Mouse (Mus musculus): ENCODE data around the gene Cpm. TPM values are rescaled to one million over a fixed set of nuclear protein-coding genes. Genes with fewer than 3 reads are reported as not detected.

The Cpm gene
- total RNA-seq, 1 experiment from 2014 or later, result 4.2 TPM

GRCm38 (mm10) chr10:117688204-117689151 lies 59.2 kb downstream of the Cpm start:
- no peak; the same call in 1 of the 2 replicates for ATAC-seq (replicated peaks; ENCODE audit: insufficient number of reproducible peaks, low FRiP score, low TSS enrichment, poor library complexity, severe bottlenecking)

DNA sequence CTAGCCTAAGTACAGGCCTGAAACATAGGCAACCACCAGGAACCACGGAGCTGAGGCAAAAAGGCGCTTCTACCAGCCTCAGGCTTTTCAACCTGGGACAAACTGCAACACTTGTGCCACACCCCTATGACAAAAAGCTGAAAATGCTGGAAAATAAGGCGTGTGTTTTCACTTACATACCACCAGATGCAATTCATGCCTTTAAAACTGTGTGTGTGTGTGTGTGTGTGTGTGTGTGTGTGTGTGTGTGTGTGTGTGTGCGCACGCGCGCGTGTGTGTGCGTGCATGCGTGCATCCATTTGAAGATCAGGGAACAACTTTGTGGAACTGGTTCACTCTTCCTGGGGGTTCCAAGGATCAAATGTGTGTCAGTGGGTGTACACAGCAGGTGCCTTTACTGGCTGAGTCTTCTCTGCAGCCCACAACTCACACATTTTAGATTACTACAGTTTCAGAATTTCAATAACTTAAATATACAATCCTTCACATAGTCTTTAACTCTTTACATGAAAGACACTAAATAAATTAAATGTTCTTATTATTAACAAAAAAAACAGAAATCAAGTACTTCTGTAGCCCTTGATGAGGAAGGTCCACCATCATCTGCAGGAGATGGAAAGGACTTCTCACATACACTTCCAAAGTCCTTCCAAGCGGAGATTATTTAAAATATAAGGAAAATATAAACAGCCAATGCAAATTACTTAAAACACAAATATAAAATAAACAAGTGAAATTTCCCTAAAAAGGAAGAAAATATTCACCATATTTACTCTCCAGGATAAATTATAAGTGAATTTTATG lies 60.2 kb downstream of the Cpm start:
- no peak for ATAC-seq (replicated peaks; ENCODE audit: insufficient number of reproducible peaks, low FRiP score, low TSS enrichment, poor library complexity, severe bottlenecking)

GRCm38 (mm10) chr10:117690101-117690352 lies 60.7 kb downstream of the Cpm start:
- no peak for ATAC-seq (replicated peaks; ENCODE audit: insufficient number of reproducible peaks, low FRiP score, low TSS enrichment, poor library complexity, severe bottlenecking)

GRCm38 (mm10) chr10:117690770-117691296 lies 61.5 kb downstream of the Cpm start:
- no peak for ATAC-seq (replicated peaks; ENCODE audit: insufficient number of reproducible peaks, low FRiP score, low TSS enrichment, poor library complexity, severe bottlenecking)

DNA sequence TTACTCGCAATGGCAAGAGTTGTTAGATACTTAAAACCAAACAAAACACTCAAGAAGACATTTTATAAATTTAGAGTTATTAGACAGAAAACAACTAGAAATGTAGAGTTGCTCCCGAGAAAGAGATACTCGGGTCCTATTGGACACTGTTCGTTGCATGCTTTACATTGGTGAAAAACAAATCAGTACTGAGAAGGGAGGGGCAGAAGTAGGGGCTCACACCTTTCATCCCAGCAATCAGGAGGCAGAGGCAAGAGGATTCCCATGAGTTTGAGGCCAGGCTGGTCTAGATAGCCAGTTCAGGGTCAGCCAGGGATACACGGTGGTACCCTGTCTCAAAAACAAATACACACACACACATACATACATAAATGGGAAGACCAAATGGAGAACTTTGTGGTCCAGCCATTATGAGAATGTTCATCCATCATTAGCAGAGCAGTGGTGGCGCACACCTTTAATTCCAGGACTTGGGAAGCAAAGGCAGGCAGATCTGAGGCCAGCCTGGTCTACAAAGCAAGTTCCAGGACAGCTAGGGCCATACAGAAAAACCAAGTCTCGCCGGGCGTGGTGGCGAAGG lies 62.2 kb downstream of the Cpm start:
- no peak for ATAC-seq (replicated peaks; ENCODE audit: insufficient number of reproducible peaks, low FRiP score, low TSS enrichment, poor library complexity, severe bottlenecking)

DNA sequence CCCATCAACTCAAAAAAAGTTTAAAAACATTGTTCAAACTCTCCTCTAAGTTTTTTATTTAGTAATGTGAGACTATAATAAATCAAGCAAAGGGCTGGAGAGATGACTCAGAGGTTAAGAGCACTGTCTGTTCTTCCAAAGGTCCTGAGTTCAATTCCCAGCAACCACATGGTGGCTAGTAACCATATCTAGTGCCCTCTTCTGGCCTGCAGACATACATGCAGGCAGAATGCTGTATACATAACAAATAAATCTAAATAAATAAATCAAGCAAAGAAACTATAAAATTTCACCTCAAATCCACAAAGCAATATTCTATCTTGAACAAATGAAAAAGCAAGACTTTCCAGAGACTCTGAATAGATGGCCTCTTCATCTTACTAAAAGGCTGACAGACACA lies 62.9 kb downstream of the Cpm start:
- no peak for ATAC-seq (replicated peaks; ENCODE audit: insufficient number of reproducible peaks, low FRiP score, low TSS enrichment, poor library complexity, severe bottlenecking)

- no peak for ATAC-seq (replicated peaks; ENCODE audit: insufficient number of reproducible peaks, low FRiP score, low TSS enrichment, poor library complexity, severe bottlenecking)
Observed at GRCm38 (mm10) chr10:117692953-117693352, 63.7 kb downstream of the Cpm start.

DNA sequence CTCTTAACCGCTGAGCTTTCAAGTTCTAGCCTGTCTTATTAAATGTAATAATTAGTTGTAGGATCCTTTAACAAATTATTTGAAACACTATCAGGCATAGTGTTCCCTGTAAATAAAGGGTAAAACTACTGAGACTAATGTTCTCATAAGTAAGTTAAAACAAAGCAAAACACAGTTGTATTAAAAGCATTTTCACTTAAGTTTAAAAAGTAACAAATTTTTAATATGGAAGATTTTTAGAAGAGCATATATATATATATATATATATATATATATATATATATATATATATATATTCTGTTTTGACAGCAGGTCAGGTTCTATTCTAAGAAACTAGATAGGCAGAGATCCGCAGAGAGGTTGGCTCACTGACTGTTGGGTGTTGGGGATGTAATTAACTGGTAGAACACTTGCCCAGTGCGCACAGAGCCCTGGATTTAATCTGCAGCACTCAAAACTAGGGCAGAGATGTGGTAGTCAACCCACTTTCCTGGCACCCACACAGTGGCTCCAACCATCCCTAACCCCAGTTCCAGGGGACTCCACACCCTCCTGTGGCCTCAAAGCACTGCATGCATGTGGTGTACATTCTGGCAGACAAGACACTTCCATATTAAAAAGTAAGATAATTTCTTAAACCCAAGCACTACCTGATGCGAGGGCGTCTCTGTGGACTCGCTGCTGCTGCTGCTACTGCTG lies 65.1 kb downstream of the Cpm start:
- no peak for ATAC-seq (replicated peaks; ENCODE audit: insufficient number of reproducible peaks, low FRiP score, low TSS enrichment, poor library complexity, severe bottlenecking)

- ATAC-seq (replicated peaks; ENCODE audit: insufficient number of reproducible peaks, low FRiP score, low TSS enrichment, poor library complexity, severe bottlenecking), result no peak
Observed at GRCm38 (mm10) chr10:117695027-117695426, 65.7 kb downstream of the Cpm start.

DNA sequence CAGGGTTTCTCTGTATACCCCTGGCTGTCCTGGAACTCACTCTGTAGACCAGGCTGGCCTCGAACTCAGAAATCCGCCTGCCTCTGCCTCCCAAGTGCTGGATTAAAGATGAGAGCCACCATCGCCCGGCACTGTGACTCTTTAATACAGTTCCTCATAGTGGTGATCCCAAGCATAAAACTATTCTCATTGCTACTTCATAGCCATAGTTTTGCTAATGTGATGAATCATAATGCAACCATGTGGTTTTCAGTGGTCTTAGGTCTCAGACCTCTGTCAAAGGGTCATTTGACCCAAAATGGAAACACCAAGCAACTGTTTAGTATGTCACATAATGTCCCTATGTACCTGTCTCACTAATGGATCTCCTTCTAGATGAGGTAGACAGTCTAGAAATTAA lies 66.3 kb downstream of the Cpm start:
- no peak for ATAC-seq (replicated peaks; ENCODE audit: insufficient number of reproducible peaks, low FRiP score, low TSS enrichment, poor library complexity, severe bottlenecking)

DNA sequence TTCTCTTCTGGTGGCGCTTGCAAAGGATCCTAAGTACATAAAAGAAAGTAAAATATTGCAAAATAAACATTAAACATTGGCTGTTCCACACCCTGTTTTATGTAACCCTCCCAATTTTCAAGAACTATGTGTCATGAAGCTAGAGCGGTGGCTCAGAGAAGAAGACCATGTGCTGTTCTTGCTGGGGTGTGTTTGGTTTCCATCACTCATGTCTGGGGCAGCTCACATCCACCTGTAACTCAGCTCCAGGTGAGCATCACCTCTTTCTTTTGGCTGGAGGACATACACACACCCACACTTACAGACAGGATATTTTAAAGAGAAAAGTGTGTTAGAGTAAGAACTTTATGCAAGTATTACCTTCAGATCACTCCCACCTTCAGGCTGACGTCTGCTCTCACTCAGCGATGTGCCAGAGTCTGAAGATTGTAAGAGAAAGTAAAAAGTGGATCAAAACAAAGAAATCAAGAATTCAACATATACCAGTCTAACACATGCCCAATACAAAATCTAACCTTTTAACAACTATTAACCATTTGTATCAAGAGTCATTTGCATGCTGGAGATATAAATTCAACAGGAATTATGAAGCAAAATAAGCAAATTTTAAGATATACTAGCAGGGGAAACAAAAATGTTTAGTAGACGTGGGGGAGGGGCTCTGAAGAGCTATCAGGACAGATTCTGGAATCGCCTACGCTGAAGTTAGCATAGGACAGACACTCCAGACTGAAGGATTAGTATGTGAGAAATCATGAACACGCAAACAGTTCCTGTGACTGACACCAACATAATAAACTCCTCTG lies 66.9 kb downstream of the Cpm start:
- no peak for ATAC-seq (replicated peaks; ENCODE audit: insufficient number of reproducible peaks, low FRiP score, low TSS enrichment, poor library complexity, severe bottlenecking)

GRCm38 (mm10) chr10:117696827-117697560 lies 67.7 kb downstream of the Cpm start:
- ATAC-seq (replicated peaks; ENCODE audit: insufficient number of reproducible peaks, low FRiP score, low TSS enrichment, poor library complexity, severe bottlenecking), result no peak

DNA sequence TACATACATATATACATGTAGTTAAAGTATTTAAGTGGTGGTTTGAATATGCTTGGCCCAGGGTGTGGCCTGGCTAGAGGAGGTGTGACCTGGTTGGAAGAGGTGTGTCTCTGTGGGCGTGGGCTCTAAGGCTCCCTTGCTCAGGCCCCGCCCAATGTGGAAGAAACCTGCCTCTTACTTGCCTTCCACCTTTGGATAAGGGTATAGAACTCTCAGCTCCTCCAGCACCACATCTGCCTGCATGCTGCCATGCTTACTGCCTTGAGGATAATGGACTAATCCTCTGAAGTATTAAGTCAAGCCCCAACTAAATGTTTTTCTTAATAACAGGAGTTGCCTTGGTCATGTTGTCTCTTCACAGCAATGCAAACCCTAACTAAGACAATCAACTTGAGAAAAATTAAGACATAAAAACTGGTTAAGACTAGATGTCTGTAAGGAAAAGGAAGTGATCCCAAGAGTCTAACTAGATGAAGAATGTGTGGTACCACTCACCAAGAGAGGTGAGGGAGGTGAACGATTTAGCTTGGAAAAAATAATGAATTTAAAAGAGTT lies 68.3 kb downstream of the Cpm start:
- no peak for ATAC-seq (replicated peaks; ENCODE audit: insufficient number of reproducible peaks, low FRiP score, low TSS enrichment, poor library complexity, severe bottlenecking)

- ATAC-seq (replicated peaks; ENCODE audit: insufficient number of reproducible peaks, low FRiP score, low TSS enrichment, poor library complexity, severe bottlenecking), result no peak
Observed at GRCm38 (mm10) chr10:117698313-117699138, 69.2 kb downstream of the Cpm start.

DNA sequence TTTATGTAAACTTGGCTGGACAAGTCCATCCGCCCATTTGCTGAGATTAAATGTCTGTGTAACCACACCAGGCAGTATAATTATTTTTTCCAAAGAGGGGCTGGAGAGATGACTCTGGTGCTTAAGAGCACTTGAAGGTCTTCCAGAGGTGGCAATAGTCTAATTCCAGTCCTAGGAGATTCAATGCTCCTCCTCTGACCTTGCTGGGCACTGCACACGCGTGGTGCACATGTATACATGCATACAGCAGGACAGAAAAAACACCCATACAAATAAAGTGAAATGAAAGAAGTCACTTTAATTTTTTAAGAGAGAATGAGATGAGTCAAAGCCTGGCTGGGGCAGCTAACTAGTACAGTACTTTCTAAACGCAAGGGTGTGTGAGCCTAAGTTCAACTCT lies 70.6 kb downstream of the Cpm start:
- no peak for ATAC-seq (replicated peaks; ENCODE audit: insufficient number of reproducible peaks, low FRiP score, low TSS enrichment, poor library complexity, severe bottlenecking)

DNA sequence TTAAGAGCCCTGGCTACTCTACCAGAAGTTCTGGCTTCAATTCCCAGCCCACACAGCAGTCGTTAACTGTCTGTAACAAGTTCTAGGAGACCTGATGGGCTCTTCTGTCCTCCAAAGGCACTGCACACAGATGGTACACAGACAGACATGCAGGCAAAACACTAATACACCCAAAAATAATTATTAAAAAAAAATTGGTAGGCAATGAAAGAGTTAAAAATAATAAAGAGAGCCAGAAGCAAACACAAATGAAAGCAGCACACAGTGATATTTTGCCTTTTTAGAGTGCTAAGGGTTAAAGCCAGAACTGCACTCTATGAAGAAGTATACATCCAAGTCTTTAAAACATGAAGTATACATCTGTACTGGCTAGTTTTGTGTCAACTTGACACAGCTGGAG lies 71.2 kb downstream of the Cpm start:
- ATAC-seq (replicated peaks; ENCODE audit: insufficient number of reproducible peaks, low FRiP score, low TSS enrichment, poor library complexity, severe bottlenecking), result no peak

Measured in monocyte, adult 5-6 weeks (primary cell).